Mouse (Mus musculus) CH12.LX (cell line): ENCODE results near the gene 1700010B08Rik. TPM values are rescaled to one million over a fixed set of nuclear protein-coding genes. Genes with fewer than 3 reads are reported as not detected.

ENCODE experiments used
- DNase-seq: peaks from one replicate; pipeline ENCODE4 v3.0.0-alpha.2; 2013; ENCODE audit errors: extremely low read depth
- H3K27ac ChIP-seq: 2 replicates; pipeline ENCODE4 v1.5.1; 2012; ENCODE audit warnings: low read depth, mild to moderate bottlenecking, control low read depth, moderate library complexity; ENCODE audit not compliant: insufficient read depth
- H3K27me3 ChIP-seq: replicated peaks from 2 replicates; pipeline ENCODE3; 2012; ENCODE audit warnings: inconsistent platforms
- H3K36me3 ChIP-seq, 2 experiments: replicated peaks in 1 of 2; 2 replicates each; pipeline versions ENCODE3 to v1.6.1; 2012; ENCODE audit warnings: inconsistent platforms in 1 of 2, low read length in 1 of 2, mild to moderate bottlenecking in 1 of 2, mixed read lengths in 1 of 2, moderate library complexity in 1 of 2; ENCODE audit not compliant: control insufficient read depth in 1 of 2, insufficient read depth in 1 of 2
- H3K4me1 ChIP-seq, 2 experiments: 2 replicates each; pipeline ENCODE4 v1.6.1; 2012; ENCODE audit warnings: inconsistent platforms in 1 of 2, moderate library complexity in 1 of 2; ENCODE audit not compliant: insufficient read depth in 2 of 2, control insufficient read depth in 1 of 2
- H3K4me2 ChIP-seq: 2 replicates; pipeline ENCODE4 v1.6.1; 2012; ENCODE audit warnings: low read depth, mild to moderate bottlenecking, control low read depth; ENCODE audit not compliant: poor library complexity, insufficient read depth, severe bottlenecking
- H3K4me3 ChIP-seq, 3 experiments: fragments of 150-350 bp in 1 of 3; sonication (generic) in 1 of 3; replicated peaks in 1 of 3; 2 replicates each; pipeline versions ENCODE3 to v1.5.1; 2011 to 2012; ENCODE audit warnings: low read depth in 2 of 3, low read length in 2 of 3, mild to moderate bottlenecking in 2 of 3, moderate library complexity in 2 of 3, control low read depth in 1 of 3, improper control_type of control experiment in 1 of 3, inconsistent platforms in 1 of 3, mixed read lengths in 1 of 3; ENCODE audit not compliant: poor library complexity in 1 of 3
- H3K79me2 ChIP-seq: replicated peaks from 2 replicates; pipeline ENCODE4 v1.6.1; 2012; ENCODE audit warnings: mild to moderate bottlenecking, moderate library complexity; ENCODE audit not compliant: control insufficient read depth, poor library complexity, insufficient read depth, severe bottlenecking; ENCODE audit errors: extremely low read depth
- H3K9ac ChIP-seq: 2 replicates; pipeline ENCODE4 v1.6.1; 2012; ENCODE audit warnings: low read depth, mild to moderate bottlenecking, control low read depth, moderate library complexity; ENCODE audit not compliant: insufficient read depth
- H3K9me3 ChIP-seq: replicated peaks from 2 replicates; pipeline ENCODE3; 2012; ENCODE audit warnings: low read length, inconsistent platforms, mixed read lengths
- BHLHE40 ChIP-seq: IDR thresholded peaks from 2 replicates; pipeline ENCODE4 v1.6.1; 2011; ENCODE audit warnings: mild to moderate bottlenecking, low read depth, low read length, improper control_type of control experiment
- CHD2 ChIP-seq: IDR thresholded peaks from 2 replicates; pipeline ENCODE4 v1.6.1; 2011; ENCODE audit warnings: low read length, improper control_type of control experiment
- ELF1 ChIP-seq: IDR thresholded peaks from 2 replicates; pipeline ENCODE4 v1.6.1; 2014; ENCODE audit warnings: low read depth, mild to moderate bottlenecking, inconsistent platforms, low read length, improper control_type of control experiment
- ETS1 ChIP-seq: conservative IDR thresholded peaks from 2 replicates; pipeline ENCODE4 v1.6.1; 2012; ENCODE audit warnings: low read depth, mild to moderate bottlenecking, inconsistent platforms, low read length, improper control_type of control experiment, moderate library complexity
- IRF4 ChIP-seq: IDR thresholded peaks from 2 replicates; pipeline ENCODE4 v1.6.1; 2014; ENCODE audit warnings: low read depth, mild to moderate bottlenecking, inconsistent platforms, low read length, improper control_type of control experiment
- JUN ChIP-seq: IDR thresholded peaks from 2 replicates; pipeline ENCODE4 v1.6.1; 2011; ENCODE audit warnings: low read depth, mild to moderate bottlenecking, low read length, improper control_type of control experiment, moderate library complexity; ENCODE audit not compliant: insufficient read depth
- JUND ChIP-seq: conservative IDR thresholded peaks from 2 replicates; pipeline ENCODE4 v1.6.1; 2011; ENCODE audit warnings: low read depth, low read length, improper control_type of control experiment
- KAT2A ChIP-seq: IDR thresholded peaks from 2 replicates; pipeline ENCODE4 v1.6.1; 2012; ENCODE audit warnings: low read length, improper control_type of control experiment, inconsistent platforms; ENCODE audit not compliant: insufficient replicate concordance
- MAX ChIP-seq: IDR thresholded peaks from 2 replicates; pipeline ENCODE4 v1.6.1; 2011; ENCODE audit warnings: low read length, improper control_type of control experiment
- MAZ ChIP-seq: IDR thresholded peaks from 2 replicates; pipeline ENCODE4 v1.6.1; 2012; ENCODE audit warnings: low read depth, mild to moderate bottlenecking, inconsistent platforms, low read length, improper control_type of control experiment, moderate library complexity
- NRF1 ChIP-seq: IDR thresholded peaks from 2 replicates; pipeline ENCODE4 v1.6.1; 2014; ENCODE audit warnings: low read depth, mild to moderate bottlenecking, inconsistent platforms, low read length, improper control_type of control experiment, moderate library complexity
- PAX5 ChIP-seq: IDR thresholded peaks from 2 replicates; pipeline ENCODE4 v1.6.1; 2012; ENCODE audit warnings: low read length, inconsistent platforms, mixed read lengths
- POLR2A ChIP-seq: IDR thresholded peaks from 2 replicates; pipeline ENCODE4 v1.6.1; 2011; ENCODE audit warnings: low read depth, mild to moderate bottlenecking, improper control_type of control experiment, low read length
- RCOR1 ChIP-seq: conservative IDR thresholded peaks from 2 replicates; pipeline ENCODE4 v1.6.1; 2012; ENCODE audit warnings: low read depth, mild to moderate bottlenecking, inconsistent platforms, low read length, improper control_type of control experiment
- USF1 ChIP-seq: IDR thresholded peaks from 2 replicates; pipeline ENCODE4 v1.6.1; 2014; ENCODE audit warnings: low read depth, mild to moderate bottlenecking, inconsistent platforms, low read length, improper control_type of control experiment
- ZKSCAN1 ChIP-seq: IDR thresholded peaks from 2 replicates; pipeline ENCODE4 v1.6.1; 2012; ENCODE audit warnings: low read depth, inconsistent platforms, low read length, improper control_type of control experiment, borderline replicate concordance
- ZMIZ1 ChIP-seq: IDR thresholded peaks from 2 replicates; pipeline ENCODE4 v1.6.1; 2012; ENCODE audit warnings: low read depth, mild to moderate bottlenecking, inconsistent platforms, low read length, improper control_type of control experiment
- dilution Hi-C: fragments of 300-500 bp; cut with MboI; formaldehyde crosslinking; loops from 2 replicates; pipeline ENCODE4 v1.14.3; 2020; ENCODE audit warnings: low sequenced_read_pairs; ENCODE audit not compliant: extremely low pct_unique_long_range_greater_than_20kb, extremely low pct_ligation_motif_present
- in situ Hi-C: fragments of 300-500 bp; cut with MboI; formaldehyde crosslinking; loops from 3 replicates; pipeline ENCODE4 v1.14.3; 2019; ENCODE audit warnings: low sequenced_read_pairs, low pct_ligation_motif_present, low pct_unique_long_range_greater_than_20kb, mixed read lengths
- polyA plus RNA-seq: library from polyadenylated mRNA; unstranded; fragments of >175 nt; gene quantifications from 2 replicates; pipeline ENCODE4 v1.2.1, GENCODE M21; 2012; ENCODE audit warnings: low read depth; ENCODE audit not compliant: insufficient read length
- total RNA-seq, 2 experiments: library from RNA; depleted of rRNA; stranded (reverse); fragments of 300-350 nt in 1 of 2; fragments of >200 nt in 1 of 2; gene quantifications; 2 replicates each; pipeline ENCODE4 v1.2.3; 2012 to 2014

The 1700010B08Rik gene
- total and polyA plus RNA-seq, 3 experiments: not detected

DNA sequence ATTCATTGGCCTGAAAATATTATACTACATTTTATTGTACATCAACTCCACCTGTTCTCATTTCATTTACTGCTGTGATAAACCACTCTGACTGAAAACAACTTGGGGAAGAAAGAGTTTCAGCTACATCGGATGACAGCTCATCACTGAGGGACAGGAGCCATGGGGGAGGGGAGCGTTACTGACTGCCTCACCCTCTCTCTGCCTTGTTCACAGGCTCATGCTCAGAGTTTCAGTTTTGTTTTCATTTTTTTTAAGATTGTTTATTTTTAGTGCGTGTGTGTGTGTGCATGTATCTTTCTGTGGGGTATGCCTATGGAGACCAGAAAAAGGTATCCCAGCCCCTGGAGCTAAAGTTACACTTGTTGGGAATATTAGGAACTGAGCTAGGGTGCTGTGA, 40.0 kb upstream of the 1700010B08Rik start (continued):
- TF ChIP-seq IRF4: peak; percentile 96
- TF ChIP-seq RCOR1: peak; percentile 79
- no peak for TF ChIP-seq PAX5
- TF ChIP-seq BHLHE40: peak; percentile 80
- no peak for TF ChIP-seq KAT2A
- TF ChIP-seq POLR2A: no peak
- TF ChIP-seq ELF1: peak; percentile 52; the same call in 1 of the 2 replicates
- TF ChIP-seq NRF1: peak; percentile 37
- TF ChIP-seq, all 38 proteins: peak for 24

DNA sequence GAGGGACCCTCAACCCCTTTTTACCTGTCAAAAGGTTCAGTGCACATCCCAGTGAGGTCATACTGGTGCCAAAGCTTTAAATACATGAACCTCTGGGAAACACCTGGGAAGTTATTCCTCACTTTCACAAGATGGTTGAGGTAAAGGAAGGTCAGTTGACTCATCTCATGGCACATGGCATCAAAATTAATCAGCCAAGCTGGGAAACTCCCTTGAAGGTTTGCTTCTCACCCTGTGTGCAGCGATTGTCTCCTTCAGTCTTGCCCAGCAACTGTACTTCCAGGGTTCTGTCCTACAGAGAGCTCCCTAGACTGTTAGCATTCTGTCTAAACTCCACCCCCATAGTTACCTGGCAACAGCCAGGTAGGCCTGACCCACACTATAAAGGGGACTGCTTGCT, 39.1 kb upstream of the 1700010B08Rik start:
- Histone ChIP-seq H3K9ac (no peak overlapping the region), H3K36me3 (peaks cover 13 to 42% of the 10 kb centered on the region in 2 experiments), H3K9me3 (peaks cover 2% of the 10 kb centered on the region), H3K79me2 (peaks cover 19% of the 10 kb centered on the region; the same call in 1 of the 2 replicates), H3K27me3 (no peaks in the 10 kb centered on the region)
- in situ Hi-C loops: no loop called here
- peak; percentile 54 for DNase-seq
- no peak for TF ChIP-seq USF1
- no peak for TF ChIP-seq KAT2A
- peak; percentile 28; the same call in 1 of the 2 replicates for TF ChIP-seq BHLHE40
- peak; percentile 46 for TF ChIP-seq ETS1
- TF ChIP-seq, all 38 proteins: peak for 2
- no peak overlapping the region for H3K4me3 ChIP-seq
- peak overlapping the region; percentile 43; the same call in 1 of the 2 replicates for H3K4me2 ChIP-seq
- H3K4me1 ChIP-seq: peaks cover 13 to 29% of the 10 kb centered on the region in 2 experiments
- peak overlapping the region; percentile 35 for H3K27ac ChIP-seq
- dilution Hi-C loops: no loop called here

DNA sequence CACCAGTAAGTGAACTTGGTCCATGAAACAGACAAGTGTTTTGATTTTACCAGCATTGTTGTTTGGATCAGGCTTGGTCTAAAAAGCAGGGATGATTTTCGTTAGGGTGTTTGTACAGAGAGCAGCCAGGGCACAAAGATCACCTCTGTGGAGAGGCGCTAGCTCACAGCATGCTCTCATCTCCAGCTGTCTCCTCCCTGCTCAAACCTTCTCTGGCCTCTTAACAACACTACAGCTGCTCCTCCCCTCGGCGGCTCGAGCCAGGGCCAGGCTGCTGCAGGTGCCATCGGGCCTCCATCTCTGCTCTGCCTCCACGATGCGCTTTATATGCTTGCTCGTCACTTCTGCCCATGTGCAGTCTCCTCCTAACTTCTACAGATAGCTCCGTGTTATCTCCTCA, 36.4 kb upstream of the 1700010B08Rik start:
- no peak overlapping the region for H3K4me2 ChIP-seq
- no peak overlapping the region for H3K4me3 ChIP-seq
- H3K79me2 ChIP-seq: peaks cover 19% of the 10 kb centered on the region; the same call in 1 of the 2 replicates
- DNase-seq: no peak
- no peaks in the 10 kb centered on the region for H3K27me3 ChIP-seq
- H3K9me3 ChIP-seq: no peaks in the 10 kb centered on the region
- peaks cover 13 to 29% of the 10 kb centered on the region in 2 experiments for H3K4me1 ChIP-seq
- peaks cover 10 to 54% of the 10 kb centered on the region in 2 experiments for H3K36me3 ChIP-seq
- TF ChIP-seq PAX5: no peak
- no peak for TF ChIP-seq CHD2
- TF ChIP-seq JUN: no peak
- TF ChIP-seq MAZ: no peak
- no peak for TF ChIP-seq KAT2A
- no peak for TF ChIP-seq JUND
- TF ChIP-seq MAX: no peak
- no peak for TF ChIP-seq USF1
- no peak for TF ChIP-seq ZMIZ1
- no peak for TF ChIP-seq ZKSCAN1
- in situ Hi-C loops: no loop called here
- dilution Hi-C loops: no loop called here
- no peak overlapping the region for H3K27ac ChIP-seq
- no peak overlapping the region for H3K9ac ChIP-seq
